Mouse (Mus musculus) thymus, adult 2 months (tissue): ENCODE results near the gene Oaz1.

ENCODE experiments used
- CTCF ChIP-seq: fragments of 200-500 bp; IDR thresholded peaks from 2 replicates; pipeline ENCODE4 v1.5.1; 2012; ENCODE audit warnings: mild to moderate bottlenecking, control low read depth, low read length, moderate library complexity, borderline replicate concordance; ENCODE audit not compliant: control insufficient read depth, poor library complexity, insufficient read depth; ENCODE audit errors: extremely low read depth
- POLR2A ChIP-seq: fragments of 200-500 bp; IDR thresholded peaks from 2 replicates; pipeline ENCODE4 v1.6.1; 2012; ENCODE audit warnings: mild to moderate bottlenecking, low read length, control low read depth, moderate library complexity; ENCODE audit not compliant: control insufficient read depth, poor library complexity, insufficient read depth; ENCODE audit errors: extremely low read depth

DNA sequence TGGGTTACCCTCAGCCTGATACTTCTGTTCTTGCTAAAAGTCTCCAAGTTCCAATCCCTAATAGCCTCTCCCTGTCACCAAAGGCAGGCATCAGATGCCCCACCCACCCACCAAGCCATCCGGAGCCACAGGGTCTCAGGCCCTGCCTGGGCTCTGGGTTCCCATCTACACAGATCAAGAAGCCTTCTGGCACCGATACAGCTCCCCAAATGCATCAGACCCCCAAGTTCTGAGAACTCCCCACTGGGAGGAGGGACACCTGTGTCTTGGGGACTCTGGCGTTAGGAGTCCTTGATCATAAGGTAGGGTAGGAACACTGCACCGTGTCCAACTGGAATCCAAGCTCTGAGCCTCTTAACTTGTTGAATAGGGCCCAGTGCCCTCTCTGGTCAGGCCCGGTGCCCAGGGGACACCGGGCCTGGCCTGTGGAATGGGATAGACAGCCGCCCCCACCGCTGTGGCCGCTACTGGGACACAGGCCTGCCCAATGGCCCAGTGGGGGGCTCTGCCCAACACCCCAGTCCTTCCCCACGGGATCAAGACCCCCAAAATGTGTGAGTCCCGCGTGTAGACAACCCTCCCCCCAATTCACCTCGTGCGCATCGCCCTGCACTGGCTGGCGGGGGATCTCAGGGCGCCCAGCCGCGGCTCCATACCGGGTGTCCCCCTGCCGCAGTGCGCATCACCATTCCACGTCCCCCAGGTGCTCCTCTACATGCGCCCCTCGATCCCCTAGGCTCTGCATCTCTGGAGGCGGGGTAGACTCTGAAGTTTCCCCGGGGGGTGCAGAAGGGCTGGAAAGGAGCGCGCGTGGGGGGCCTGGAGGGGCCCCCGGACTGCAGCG lies 16.9 kb downstream of the Oaz1 start:
- TF ChIP-seq POLR2A (no peak), CTCF (no peak)
